Mouse (Mus musculus) stomach, postnatal 0 days (tissue): ENCODE data around the gene Cxcl16.

Experiments
- CTCF ChIP-seq: IDR thresholded peaks from 2 replicates; pipeline ENCODE4 v1.5.1; 2016; ENCODE audit warnings: antibody characterized with exemption, low read depth, mild to moderate bottlenecking, moderate library complexity
- EP300 ChIP-seq: optimal IDR thresholded peaks from 2 replicates; pipeline ENCODE3; 2016; ENCODE audit warnings: antibody characterized with exemption

- no peak for TF ChIP-seq CTCF
- no peak for TF ChIP-seq EP300
These were observed 42.2 kb upstream of the Cxcl16 start for GRCm38 (mm10) chr11:70502018-70502417.
